Mouse (Mus musculus) heart, embryonic 11.5 days (tissue): Measurements from ENCODE around the gene Gm960. TPM values are rescaled to one million over a fixed set of nuclear protein-coding genes. Genes with fewer than 3 reads are reported as not detected.
A peak's percentile ranks its signal among the peaks of the same experiment; 100 is the strongest.

Source experiments
- ATAC-seq: fragments of 200-750 bp; cut with Nextera tagmentation; replicated peaks from 2 replicates; pipeline ENCODE4 v1.8.0; 2017; ENCODE audit warnings: moderate library complexity; ENCODE audit not compliant: insufficient number of reproducible peaks, low FRiP score, low TSS enrichment
- H3K27ac ChIP-seq: fragments of 300-500 bp; sonication (generic); 2 replicates; pipeline ENCODE4 v1.5.1; 2014; ENCODE audit warnings: mild to moderate bottlenecking, low read depth, low read length
- H3K27me3 ChIP-seq: fragments of 300-500 bp; sonication (generic); 2 replicates; pipeline ENCODE4 v1.6.1; 2014; ENCODE audit warnings: mild to moderate bottlenecking, low read length, mixed read lengths; ENCODE audit not compliant: control insufficient read depth, insufficient read depth
- H3K36me3 ChIP-seq: fragments of 300-500 bp; sonication (generic); 2 replicates; pipeline ENCODE4 v1.6.1; 2014; ENCODE audit warnings: mild to moderate bottlenecking, low read length, moderate library complexity, mixed read lengths; ENCODE audit not compliant: control insufficient read depth, insufficient read depth
- H3K4me1 ChIP-seq: fragments of 300-500 bp; sonication (generic); 2 replicates; pipeline ENCODE4 v1.6.1; 2014; ENCODE audit warnings: low read length; ENCODE audit not compliant: control insufficient read depth, insufficient read depth
- H3K4me2 ChIP-seq: fragments of 300-500 bp; sonication (generic); 2 replicates; pipeline ENCODE4 v1.6.1; 2014; ENCODE audit warnings: mild to moderate bottlenecking, moderate library complexity
- H3K4me3 ChIP-seq: fragments of 300-500 bp; sonication (generic); 2 replicates; pipeline ENCODE4 v1.5.1; 2014; ENCODE audit warnings: low read depth, low read length
- H3K9ac ChIP-seq: fragments of 300-500 bp; sonication (generic); 2 replicates; pipeline ENCODE4 v1.6.1; 2014; ENCODE audit warnings: mild to moderate bottlenecking, low read depth, low read length, moderate library complexity
- H3K9me3 ChIP-seq: fragments of 300-500 bp; sonication (generic); replicated peaks from 2 replicates; pipeline ENCODE4 v1.6.1; 2016; ENCODE audit warnings: low read length; ENCODE audit not compliant: control insufficient read depth
- WGBS: fragments of 180-500 bp; shearing (Covaris S2); extraction: QIAGEN DNeasy Blood & Tissue Kit; methylation state at CpG from one replicate; pipeline ENCODE4 v1.1.7; 2014; ENCODE audit not compliant: insufficient replicate concordance; 5-methylcytosine and 5-hydroxymethylcytosine counted together
- polyA plus RNA-seq: library from polyadenylated mRNA; unstranded; fragments of >200 nt; fragmentation: Nextera tagmentation; extraction: Ambion mirVana; gene quantifications from 2 replicates; pipeline ENCODE4 v1.2.1, GENCODE M21; 2014

The Gm960 gene
- polyA plus RNA-seq, 1 experiment from 2014 or later, result 1.2 TPM

DNA sequence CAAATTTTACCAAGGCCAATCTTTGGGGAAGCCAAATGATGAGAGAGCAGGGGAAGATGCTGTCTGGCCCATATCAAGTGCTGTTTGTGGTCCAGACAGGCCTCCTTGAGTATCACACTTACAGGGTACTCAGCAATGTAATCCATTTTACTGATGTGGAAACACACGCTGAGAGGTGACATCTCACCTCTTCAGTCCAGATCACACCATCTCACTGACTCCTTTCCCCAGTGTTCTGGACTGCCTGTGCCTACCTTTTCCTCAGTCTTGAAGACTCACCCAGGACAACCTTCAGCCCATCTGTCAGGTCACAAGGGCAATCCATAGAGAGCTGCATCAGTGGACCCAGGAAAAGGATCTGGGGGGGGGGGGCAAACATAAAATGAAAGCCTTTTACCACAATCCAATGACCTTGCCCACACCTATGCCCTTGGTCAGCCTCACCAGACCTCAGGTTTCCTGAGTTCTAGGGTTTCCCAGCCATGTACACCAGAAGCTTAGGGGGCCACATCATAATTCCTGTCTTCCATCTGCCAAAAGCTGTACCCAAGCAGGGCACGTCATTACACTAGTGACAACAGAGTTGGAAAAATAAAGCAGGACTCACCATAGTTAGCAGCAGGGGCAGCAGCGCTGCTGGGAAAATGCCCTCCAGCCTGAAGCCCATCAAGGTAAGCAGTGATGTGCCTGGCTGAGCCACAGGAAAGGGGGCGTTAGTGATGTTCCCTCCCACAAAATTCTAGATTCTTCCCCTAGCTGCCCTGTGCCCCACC lies 73.9 kb downstream of the Gm960 start:
- H3K4me2 ChIP-seq, result peak overlapping the region; percentile 91
- H3K9ac ChIP-seq, result peak overlapping the region; percentile 98
- H3K9me3 ChIP-seq, result no peaks in the 10 kb centered on the region
- H3K27ac ChIP-seq, result peak overlapping the region; percentile 10; the same call in 1 of the 2 replicates
- H3K36me3 ChIP-seq, result peaks cover 8% of the 10 kb centered on the region
- H3K4me1 ChIP-seq, result peaks cover 17% of the 10 kb centered on the region
- ATAC-seq, result 0 out of 2 replicates have a peak, but pooled peaks have one; percentile 13
- H3K27me3 ChIP-seq, result no peaks in the 10 kb centered on the region
- WGBS, result 26% methylated on average over 4 of the region's 4 CpGs
- peak overlapping the region; percentile 92 for H3K4me3 ChIP-seq

DNA sequence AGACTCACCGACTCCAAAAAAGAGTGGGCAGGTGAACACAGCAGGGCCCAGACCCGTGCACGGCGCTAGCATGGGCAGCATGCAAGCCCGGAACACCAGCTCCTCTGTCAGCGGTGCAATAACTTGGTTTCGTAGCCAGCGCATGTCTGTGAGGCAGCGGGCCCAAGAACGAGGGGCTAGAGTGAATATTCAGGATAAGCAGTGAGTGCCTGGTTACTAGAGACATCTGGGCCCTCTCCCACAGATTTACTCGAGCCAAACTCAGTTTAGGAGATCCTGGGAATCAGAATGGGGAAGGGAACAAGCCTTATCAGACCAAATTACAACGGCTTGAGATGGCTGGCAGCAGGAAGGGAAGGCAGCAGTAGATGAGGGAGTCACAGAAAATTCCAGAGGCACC lies 74.5 kb downstream of the Gm960 start:
- no peak overlapping the region for H3K27ac ChIP-seq
- H3K4me1 ChIP-seq, result peaks cover 17% of the 10 kb centered on the region
- peaks cover 8% of the 10 kb centered on the region for H3K36me3 ChIP-seq
- H3K9ac ChIP-seq, result no peak overlapping the region
- no peak for ATAC-seq
- H3K4me3 ChIP-seq, result no peak overlapping the region
- H3K27me3 ChIP-seq, result no peaks in the 10 kb centered on the region
- H3K9me3 ChIP-seq, result no peaks in the 10 kb centered on the region
- no peak overlapping the region for H3K4me2 ChIP-seq
- 90% methylated on average over 12 of the region's 12 CpGs for WGBS

DNA sequence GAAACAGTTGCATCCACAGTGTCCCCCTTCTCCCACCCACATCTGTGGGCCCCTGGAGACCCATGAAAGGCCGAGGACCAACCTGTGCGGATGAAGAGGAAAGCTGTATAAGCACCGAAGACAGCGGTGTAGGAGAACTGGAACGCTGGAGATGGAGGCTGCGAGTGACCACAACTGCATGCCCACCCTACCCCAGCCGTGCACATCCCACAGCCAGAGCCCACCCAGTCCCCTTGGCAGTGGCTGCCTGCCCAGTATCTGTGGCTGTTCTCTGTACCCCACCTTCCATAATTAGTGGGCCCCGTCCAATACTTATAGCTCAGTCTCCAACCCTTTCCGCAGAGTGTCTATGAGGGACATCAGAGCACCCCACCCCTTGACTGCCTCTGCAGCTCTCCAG lies 75.0 kb downstream of the Gm960 start:
- H3K27me3 ChIP-seq, result no peaks in the 10 kb centered on the region
- H3K4me2 ChIP-seq, result no peak overlapping the region
- peaks cover 8% of the 10 kb centered on the region for H3K36me3 ChIP-seq
- 93% methylated on average over 9 of the region's 9 CpGs for WGBS
- no peak for ATAC-seq
- H3K27ac ChIP-seq, result no peak overlapping the region
- peaks cover 17% of the 10 kb centered on the region for H3K4me1 ChIP-seq
- H3K9ac ChIP-seq, result no peak overlapping the region
- no peak overlapping the region for H3K4me3 ChIP-seq
- H3K9me3 ChIP-seq, result no peaks in the 10 kb centered on the region

DNA sequence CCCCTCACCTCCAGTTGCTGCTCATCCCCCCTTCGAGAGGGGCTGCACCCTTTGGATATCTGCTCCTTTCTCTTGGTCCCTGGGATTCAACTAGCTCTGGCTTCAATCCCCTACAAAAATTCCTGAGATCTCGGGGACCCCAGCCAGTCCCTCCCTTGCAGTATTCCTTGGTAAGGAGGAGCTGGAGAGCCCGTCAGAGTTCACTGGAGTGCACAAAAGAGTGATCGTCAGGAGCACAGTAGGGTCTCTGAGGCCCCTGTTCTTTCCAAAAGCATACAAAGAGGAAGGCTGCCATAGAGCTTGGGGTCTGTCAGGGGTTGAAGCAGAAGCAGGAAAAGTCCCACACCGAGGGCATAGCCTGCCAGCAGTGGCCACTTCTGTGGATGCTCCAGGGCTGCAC lies 75.7 kb downstream of the Gm960 start:
- 85% methylated on average over 5 of the region's 5 CpGs for WGBS

DNA sequence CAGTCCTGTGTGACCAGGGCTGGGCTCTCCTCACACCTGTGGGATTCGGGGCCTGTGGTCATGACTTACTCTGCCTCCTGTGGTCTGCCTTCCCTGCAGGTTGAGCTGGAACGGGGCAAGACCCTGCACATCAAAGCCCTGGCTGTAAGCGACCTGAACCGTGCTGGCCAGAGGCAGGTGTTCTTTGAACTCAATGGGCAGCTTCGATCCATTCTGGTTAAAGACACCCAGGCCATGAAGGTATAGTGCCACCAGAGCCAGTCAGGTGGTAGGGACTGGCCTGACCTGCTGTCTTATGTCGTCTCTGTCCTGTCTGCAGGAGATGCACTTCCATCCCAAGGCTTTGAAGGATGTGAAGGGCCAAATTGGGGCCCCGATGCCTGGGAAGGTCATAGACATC lies 77.7 kb downstream of the Gm960 start:
- ATAC-seq, result no peak
- Histone ChIP-seq H3K4me3 (no peak overlapping the region), H3K36me3 (peaks cover 8% of the 10 kb centered on the region), H3K4me1 (peaks cover 12% of the 10 kb centered on the region), H3K27ac (no peak overlapping the region), H3K27me3 (peaks cover 7% of the 10 kb centered on the region; the same call in 1 of the 2 replicates), H3K9ac (no peak overlapping the region), H3K9me3 (no peaks in the 10 kb centered on the region), H3K4me2 (no peak overlapping the region)
- 88% methylated on average over 7 of the region's 7 CpGs for WGBS

More for the DNA sequence above, 75.7 kb downstream of the Gm960 start:
- no peak overlapping the region for H3K27ac ChIP-seq
- no peaks in the 10 kb centered on the region for H3K9me3 ChIP-seq
- H3K4me2 ChIP-seq, result no peak overlapping the region
- peaks cover 14% of the 10 kb centered on the region for H3K4me1 ChIP-seq
- H3K36me3 ChIP-seq, result peaks cover 8% of the 10 kb centered on the region
- H3K4me3 ChIP-seq, result no peak overlapping the region
- no peak overlapping the region for H3K9ac ChIP-seq
- H3K27me3 ChIP-seq, result no peaks in the 10 kb centered on the region
- no peak for ATAC-seq

DNA sequence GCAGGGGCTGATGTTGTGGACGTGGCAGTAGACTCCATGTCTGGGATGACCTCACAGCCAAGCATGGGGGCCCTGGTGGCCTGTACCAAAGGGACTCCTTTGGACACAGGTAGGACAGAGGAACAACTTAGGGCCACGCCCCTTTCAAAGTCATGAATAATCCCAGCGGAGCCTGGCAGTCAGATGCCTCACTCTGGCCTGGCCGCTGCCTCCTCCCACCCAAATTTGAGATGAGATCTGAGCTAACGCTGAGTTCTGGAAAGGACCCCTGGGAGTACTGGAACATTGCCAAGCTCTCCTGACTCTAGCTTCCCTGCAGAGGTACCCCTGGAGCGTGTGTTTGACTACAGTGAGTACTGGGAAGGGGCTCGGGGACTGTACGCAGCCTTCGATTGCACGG lies 79.0 kb downstream of the Gm960 start:
- no peak overlapping the region for H3K9ac ChIP-seq
- no peak for ATAC-seq
- 84% methylated on average over 10 of the region's 10 CpGs for WGBS
- H3K36me3 ChIP-seq, result peaks cover 8% of the 10 kb centered on the region
- no peak overlapping the region for H3K27ac ChIP-seq
- peaks cover 7% of the 10 kb centered on the region; the same call in 1 of the 2 replicates for H3K27me3 ChIP-seq
- H3K4me3 ChIP-seq, result no peak overlapping the region
- no peaks in the 10 kb centered on the region for H3K9me3 ChIP-seq
- H3K4me1 ChIP-seq, result peaks cover 7% of the 10 kb centered on the region
- H3K4me2 ChIP-seq, result no peak overlapping the region

DNA sequence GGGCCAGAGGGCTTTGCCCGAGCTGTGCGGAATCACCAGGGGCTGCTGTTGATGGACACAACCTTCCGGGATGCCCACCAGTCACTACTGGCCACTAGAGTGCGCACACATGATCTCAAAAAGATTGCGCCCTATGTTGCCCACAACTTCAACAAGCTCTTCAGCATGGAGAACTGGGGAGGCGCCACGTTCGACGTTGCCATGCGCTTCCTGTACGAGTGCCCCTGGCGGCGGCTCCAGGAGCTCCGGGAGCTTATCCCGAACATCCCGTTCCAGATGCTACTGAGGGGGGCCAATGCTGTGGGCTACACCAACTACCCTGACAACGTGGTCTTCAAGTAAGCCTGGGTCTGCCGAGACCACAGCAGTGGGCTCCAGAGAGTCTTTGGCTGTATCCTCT lies 80.3 kb downstream of the Gm960 start:
- H3K9me3 ChIP-seq, result no peaks in the 10 kb centered on the region
- 30% methylated on average over 18 of the region's 18 CpGs for WGBS
- peaks cover 14% of the 10 kb centered on the region for H3K36me3 ChIP-seq
- H3K27ac ChIP-seq, result no peak overlapping the region
- ATAC-seq, result no peak
- H3K4me3 ChIP-seq, result no peak overlapping the region
- H3K4me1 ChIP-seq, result peaks cover 15% of the 10 kb centered on the region
- H3K9ac ChIP-seq, result no peak overlapping the region
- H3K27me3 ChIP-seq, result peaks cover 7% of the 10 kb centered on the region; the same call in 1 of the 2 replicates
- H3K4me2 ChIP-seq, result no peak overlapping the region

DNA sequence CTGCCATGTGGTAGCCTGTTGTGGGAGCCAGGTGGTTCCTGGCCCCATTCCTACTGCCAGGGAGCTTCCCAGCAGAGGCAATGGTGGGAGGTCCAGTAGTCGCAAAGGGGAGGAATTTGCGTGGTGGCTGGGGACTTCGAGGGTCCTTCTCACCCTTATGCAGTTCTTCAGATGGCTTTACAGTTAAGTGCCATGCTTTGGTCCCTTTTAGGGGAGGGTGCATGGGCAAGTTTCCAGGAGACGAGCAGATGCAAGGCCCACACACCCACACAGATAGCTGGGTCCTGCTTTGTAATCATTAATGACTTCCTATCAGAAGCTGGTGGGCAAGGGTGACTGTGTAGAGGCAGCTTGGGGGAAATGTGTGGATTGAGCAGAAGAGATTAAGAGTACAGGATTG lies 81.9 kb downstream of the Gm960 start:
- no peaks in the 10 kb centered on the region for H3K9me3 ChIP-seq
- H3K36me3 ChIP-seq, result peaks cover 14% of the 10 kb centered on the region
- peaks cover 15% of the 10 kb centered on the region for H3K4me1 ChIP-seq
- 0 out of 2 replicates have a peak overlapping the region, but pooled peaks have one; percentile 74 for H3K27ac ChIP-seq
- peak overlapping the region; percentile 91; the same call in 1 of the 2 replicates for H3K4me2 ChIP-seq
- H3K9ac ChIP-seq, result no peak overlapping the region
- H3K27me3 ChIP-seq, result peaks cover 7% of the 10 kb centered on the region; the same call in 1 of the 2 replicates
- WGBS, result 38% methylated on average over 4 of the region's 4 CpGs
- ATAC-seq, result no peak
- H3K4me3 ChIP-seq, result no peak overlapping the region; the same call in 1 of the 2 replicates
